Mouse (Mus musculus) E14TG2a.4 (cell line): ENCODE results near the gene Zdhhc23.

Experiments used
- CTCF ChIP-seq: conservative IDR thresholded peaks from 2 replicates; pipeline ENCODE4 v1.5.1; 2014; ENCODE audit warnings: low read length
- NANOG ChIP-seq: IDR thresholded peaks from 2 replicates; pipeline ENCODE4 v1.6.1; 2014; ENCODE audit warnings: borderline replicate concordance, low read length, mixed read lengths

GRCm38 (mm10) chr16:43918867-43919266 is 60.7 kb downstream of the Zdhhc23 start:
- TF ChIP-seq CTCF (no peak), NANOG (no peak)
